Mouse (Mus musculus): Measurements from ENCODE around the gene Gng11. TPM values are rescaled to one million over a fixed set of nuclear protein-coding genes. Genes with fewer than 3 reads are reported as not detected.

The Gng11 gene
- total RNA-seq (2023): 1.1 to 2.1 TPM (median 1.1 TPM) in 3 of 4 replicates, not detected in the other

DNA sequence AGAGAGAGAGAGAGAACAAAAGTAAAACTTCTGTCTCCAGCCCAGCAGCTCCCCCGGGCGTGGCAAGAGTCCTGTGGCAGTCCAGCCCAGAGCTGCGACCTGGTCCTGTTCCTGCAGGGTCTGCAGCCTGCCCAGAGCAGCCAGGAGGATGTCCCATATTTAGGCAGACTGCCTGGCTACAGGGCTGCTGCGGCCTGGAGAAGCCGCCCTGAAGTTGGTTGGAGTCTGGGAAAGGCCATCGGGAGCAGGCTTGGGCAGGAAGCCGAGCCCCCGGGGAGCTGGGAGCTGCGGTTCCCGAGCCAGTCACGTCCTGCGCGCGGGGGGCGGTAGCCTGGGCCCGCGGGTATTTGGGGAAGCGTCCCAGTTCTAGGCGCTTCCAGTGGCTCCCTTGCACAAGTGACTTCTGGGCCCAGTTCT, at the start of gene Gng11:
Gng11 (plus strand) TSS at position 15 of the 417 bp plus-strand sequence.

DNA sequence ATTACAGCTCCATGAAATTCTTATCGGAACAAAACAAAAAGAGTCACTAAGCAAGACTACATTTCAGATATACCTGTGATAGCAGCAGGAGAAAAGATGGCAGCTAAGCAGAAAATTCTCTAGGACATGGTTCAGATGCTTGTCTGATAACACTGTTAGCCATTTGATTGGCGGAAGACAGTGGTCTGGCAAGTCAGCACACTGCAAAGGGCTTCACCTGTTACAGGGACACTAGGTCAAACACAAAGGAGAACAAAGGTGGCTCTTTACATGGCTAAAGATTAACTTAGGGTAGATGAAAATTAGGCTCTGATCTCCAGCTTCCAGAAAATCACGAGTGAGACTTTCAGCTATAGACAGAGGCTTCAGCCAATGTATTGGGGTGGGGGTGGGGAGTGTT, 15.0 kb upstream of the Gng11 start, which contains the start of gene Tfpi2:
Tfpi2 (minus strand) TSS at position 170 of the 400 bp plus-strand sequence.

DNA sequence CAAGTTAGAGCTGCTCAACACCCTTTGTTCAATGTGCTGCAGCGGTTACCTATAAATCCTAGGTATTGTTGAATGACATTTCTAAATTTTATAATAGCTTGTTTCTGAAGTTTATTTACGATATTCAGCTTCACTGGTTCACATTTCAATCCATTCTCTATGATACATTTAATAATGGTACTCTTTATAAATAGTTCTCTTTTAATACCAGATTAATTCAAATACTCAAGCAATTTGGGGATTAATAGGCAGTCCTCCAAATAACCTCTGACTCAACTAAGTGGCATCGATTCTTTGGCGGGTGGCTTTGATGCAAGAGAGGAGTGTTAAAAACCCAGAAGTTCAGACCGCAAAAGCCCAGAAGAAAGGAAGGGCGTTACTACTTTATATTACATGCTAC, 10.2 kb upstream of the Gng11 start, which contains the start of gene Gngt1:
Gngt1 (plus strand) TSS at position 301 of the 400 bp plus-strand sequence.

Other genes with a start within 250 kb of the Gng11 start
- gene Calcr, start 239.2 kb upstream of the Gng11 start, total RNA-seq (2023): not detected in 4 replicates
- gene Tfpi2, start 15.0 kb upstream of the Gng11 start, total RNA-seq (2023): not detected in 4 replicates
- not detected in 4 replicates for gene Gngt1, start 10.1 kb upstream of the Gng11 start, total RNA-seq (2023)
- gene Bet1, start 83.1 kb downstream of the Gng11 start, total RNA-seq (2023): 11.5 to 14.4 TPM (median 12.2 TPM) in 4 replicates